Mouse (Mus musculus): ENCODE measurements at regions not wholly inside any gene's neighbourhood (a gene's known extent, or its start where the extent isn't known, plus 50 kb on each side); places are given as distances from the start of the nearest gene placed in this dataset.
"Not testable (repeated sequence)": the region's sequence is repeated elsewhere in the genome, so short reads cannot be mapped to it uniquely, and the experiment has no call there.

DNA sequence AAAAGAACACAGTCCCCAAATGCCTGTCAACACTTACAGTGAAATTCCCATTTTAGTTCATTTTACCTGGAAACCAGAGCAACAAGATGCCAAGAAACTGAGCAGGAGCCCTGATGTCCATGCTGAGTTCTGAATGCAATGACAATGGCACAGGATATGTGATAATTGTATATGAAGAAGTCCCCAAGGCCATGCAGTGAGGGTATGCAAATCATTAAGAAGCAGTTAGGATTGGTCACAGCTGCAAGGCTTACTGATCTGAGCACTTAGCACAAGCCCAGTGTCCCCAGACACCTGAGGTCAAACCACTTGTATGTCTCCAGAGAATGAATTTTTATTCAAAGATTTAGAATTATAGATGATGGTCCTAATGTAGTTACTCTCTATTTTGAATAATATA is 419.0 kb upstream of the Tacstd2 start:
- not testable (repeated sequence) for H3K4me3 ChIP-seq (ENCODE audit: low read depth, low read length); DNase-seq (ENCODE audit: low spot score); H3K9me3 ChIP-seq (ENCODE audit: control insufficient read depth, low read length); H3K4me2 ChIP-seq (replicated peaks; ENCODE audit: low read depth, low read length); H3K27ac ChIP-seq (ENCODE audit: low read depth, low read length); H3K4me1 ChIP-seq (replicated peaks; ENCODE audit: control insufficient read depth, insufficient read depth, low read length); H3K36me3 ChIP-seq (ENCODE audit: control insufficient read depth, insufficient read depth, low read length); H3K27me3 ChIP-seq (ENCODE audit: control insufficient read depth, insufficient read depth, low read length); H3K9ac ChIP-seq (ENCODE audit: low read depth, low read length)
- peak; percentile 53; the same call in 1 of the 2 replicates for ATAC-seq (ENCODE audit: low FRiP score)

DNA sequence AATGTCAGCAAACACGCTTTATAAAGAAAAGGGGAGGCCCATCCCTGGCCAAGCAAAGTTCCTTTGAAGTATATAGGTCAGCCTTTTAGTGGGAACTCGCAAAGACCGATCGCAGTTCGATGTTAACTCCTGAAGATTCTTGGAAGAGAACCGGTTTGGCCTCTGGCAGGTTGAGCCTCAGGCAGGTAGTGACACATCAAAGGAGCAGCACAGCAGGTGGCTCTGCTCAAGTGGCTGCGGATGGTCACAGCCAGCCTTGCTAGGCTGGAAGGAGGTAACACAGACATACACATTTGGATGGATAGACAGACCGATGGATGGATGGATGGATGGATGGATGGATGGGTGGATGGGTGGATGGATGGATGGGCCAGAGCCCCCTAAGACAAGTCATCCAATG is 395.9 kb upstream of the Tacstd2 start:
- not testable (repeated sequence) for H3K4me1 ChIP-seq (replicated peaks; ENCODE audit: control insufficient read depth, insufficient read depth, low read length); H3K4me3 ChIP-seq (ENCODE audit: low read depth, low read length); H3K4me2 ChIP-seq (replicated peaks; ENCODE audit: low read depth, low read length); H3K36me3 ChIP-seq (ENCODE audit: control insufficient read depth, insufficient read depth, low read length); H3K9ac ChIP-seq (ENCODE audit: low read depth, low read length); DNase-seq (ENCODE audit: low spot score); H3K27ac ChIP-seq (ENCODE audit: low read depth, low read length); H3K27me3 ChIP-seq (ENCODE audit: control insufficient read depth, insufficient read depth, low read length); ATAC-seq (ENCODE audit: low FRiP score); H3K9me3 ChIP-seq (ENCODE audit: control insufficient read depth, low read length)
- 44% methylated on average over 8 of the region's 8 CpGs for WGBS

DNA sequence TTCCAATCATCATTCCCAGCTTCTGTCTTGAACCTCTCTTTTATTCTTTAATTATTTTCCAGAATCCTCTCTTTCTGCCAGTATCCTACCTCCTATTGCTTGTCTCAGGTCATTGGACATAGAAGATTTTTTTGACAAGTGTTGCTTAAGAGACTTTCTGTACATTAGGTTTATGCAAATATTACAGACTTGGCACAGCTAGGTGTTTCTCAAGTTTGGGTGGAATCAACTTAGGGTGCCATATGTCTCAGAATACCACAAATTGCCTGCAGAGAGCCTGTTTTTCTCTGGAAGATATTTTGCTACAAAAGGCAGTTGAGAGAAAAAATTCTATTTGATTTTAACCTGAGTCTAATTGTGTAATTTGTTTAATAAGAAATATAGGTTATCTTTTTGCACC is 386.9 kb upstream of the Tacstd2 start:
- H3K4me1 ChIP-seq (replicated peaks; ENCODE audit: control insufficient read depth, insufficient read depth, low read length) = no peaks in the 10 kb centered on the region
- DNase-seq (ENCODE audit: low spot score) = no peak
- no peaks in the 10 kb centered on the region for H3K36me3 ChIP-seq (ENCODE audit: control insufficient read depth, insufficient read depth, low read length)
- no peak overlapping the region for H3K27ac ChIP-seq (ENCODE audit: low read depth, low read length)
- no peaks in the 10 kb centered on the region for H3K9me3 ChIP-seq (ENCODE audit: control insufficient read depth, low read length)
- H3K4me2 ChIP-seq (replicated peaks; ENCODE audit: low read depth, low read length) = no peak overlapping the region
- no peak for ATAC-seq (ENCODE audit: low FRiP score)
- no peak overlapping the region for H3K4me3 ChIP-seq (ENCODE audit: low read depth, low read length)
- H3K9ac ChIP-seq (ENCODE audit: low read depth, low read length) = no peak overlapping the region
- H3K27me3 ChIP-seq (ENCODE audit: control insufficient read depth, insufficient read depth, low read length) = no peaks in the 10 kb centered on the region

DNA sequence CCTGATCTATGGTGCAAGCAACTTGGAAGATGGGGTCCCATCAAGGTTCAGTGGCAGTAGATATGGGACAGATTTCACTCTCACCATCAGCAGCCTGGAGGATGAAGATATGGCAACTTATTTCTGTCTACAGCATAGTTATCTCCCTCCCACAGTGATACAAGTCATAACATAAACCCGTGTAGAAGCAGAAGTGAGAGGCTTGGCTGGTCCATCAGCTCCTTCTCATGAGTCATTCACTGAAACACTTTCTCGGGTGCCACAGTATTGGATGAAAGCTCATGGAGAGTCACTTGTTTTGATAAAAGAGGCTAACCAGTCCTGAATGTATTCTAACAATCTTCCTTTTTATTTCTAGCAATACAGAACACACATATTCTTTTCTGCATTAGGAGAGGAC is 378.3 kb upstream of the Tacstd2 start:
- no peak overlapping the region for H3K9ac ChIP-seq (ENCODE audit: low read depth, low read length)
- H3K36me3 ChIP-seq (ENCODE audit: control insufficient read depth, insufficient read depth, low read length) = no peaks in the 10 kb centered on the region
- H3K27ac ChIP-seq (ENCODE audit: low read depth, low read length) = no peak overlapping the region
- ATAC-seq (ENCODE audit: low FRiP score) = no peak
- no peaks in the 10 kb centered on the region for H3K27me3 ChIP-seq (ENCODE audit: control insufficient read depth, insufficient read depth, low read length)
- 74% methylated on average over 2 of the region's 2 CpGs for WGBS
- no peak overlapping the region for H3K4me3 ChIP-seq (ENCODE audit: low read depth, low read length)
- DNase-seq (ENCODE audit: low spot score) = no peak
- no peaks in the 10 kb centered on the region for H3K4me1 ChIP-seq (replicated peaks; ENCODE audit: control insufficient read depth, insufficient read depth, low read length)
- no peak overlapping the region for H3K4me2 ChIP-seq (replicated peaks; ENCODE audit: low read depth, low read length)
- H3K9me3 ChIP-seq (ENCODE audit: control insufficient read depth, low read length) = no peaks in the 10 kb centered on the region

DNA sequence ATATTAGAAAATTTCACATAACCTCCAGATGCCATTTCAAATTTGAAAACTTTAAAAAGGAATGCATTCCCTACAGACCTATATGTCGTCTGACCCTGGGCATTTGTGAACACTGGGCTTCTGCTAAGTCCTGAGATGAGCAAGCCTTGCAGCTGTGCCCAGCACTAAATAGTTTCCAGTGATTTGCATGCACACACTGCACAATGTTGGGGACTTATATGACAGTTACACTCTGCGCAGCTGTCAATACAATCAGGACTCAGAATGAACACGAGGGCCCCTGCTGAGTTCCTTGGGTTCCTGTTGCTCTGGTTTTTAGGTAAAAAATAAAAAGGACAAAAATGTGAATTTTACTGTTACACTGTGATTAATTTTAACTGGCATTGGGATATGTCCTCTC is 377.7 kb upstream of the Tacstd2 start:
- Histone ChIP-seq H3K27me3 (ENCODE audit: control insufficient read depth, insufficient read depth, low read length) (no peaks in the 10 kb centered on the region), H3K36me3 (ENCODE audit: control insufficient read depth, insufficient read depth, low read length) (no peaks in the 10 kb centered on the region), H3K4me3 (ENCODE audit: low read depth, low read length) (no peak overlapping the region), H3K4me2 (replicated peaks; ENCODE audit: low read depth, low read length) (no peak overlapping the region), H3K9ac (ENCODE audit: low read depth, low read length) (no peak overlapping the region), H3K9me3 (ENCODE audit: control insufficient read depth, low read length) (no peaks in the 10 kb centered on the region), H3K27ac (ENCODE audit: low read depth, low read length) (no peak overlapping the region), H3K4me1 (replicated peaks; ENCODE audit: control insufficient read depth, insufficient read depth, low read length) (no peaks in the 10 kb centered on the region)
- WGBS = 79% methylated on average over 3 of the region's 3 CpGs
- no peak for ATAC-seq (ENCODE audit: low FRiP score)
- no peak for DNase-seq (ENCODE audit: low spot score)

DNA sequence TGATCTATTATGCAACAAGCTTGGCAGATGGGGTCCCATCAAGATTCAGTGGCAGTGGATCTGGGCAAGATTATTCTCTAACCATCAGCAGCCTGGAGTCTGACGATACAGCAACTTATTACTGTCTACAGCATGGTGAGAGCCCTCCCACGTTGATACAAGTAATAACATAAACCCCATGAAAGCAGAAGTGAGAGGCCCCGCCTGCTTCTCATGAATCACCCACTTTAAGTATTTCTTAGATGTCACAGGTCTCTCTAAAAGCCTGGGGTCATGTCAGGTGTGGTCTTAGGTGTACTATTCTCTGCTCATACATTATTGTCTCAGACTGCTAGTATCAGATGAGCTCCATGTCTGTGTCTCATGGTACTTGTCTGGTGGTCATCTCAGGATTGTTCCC is 360.9 kb upstream of the Tacstd2 start:
- Histone ChIP-seq H3K4me3 (ENCODE audit: low read depth, low read length) (no peak overlapping the region), H3K4me2 (replicated peaks; ENCODE audit: low read depth, low read length) (no peak overlapping the region), H3K36me3 (ENCODE audit: control insufficient read depth, insufficient read depth, low read length) (no peaks in the 10 kb centered on the region), H3K27ac (ENCODE audit: low read depth, low read length) (no peak overlapping the region), H3K27me3 (ENCODE audit: control insufficient read depth, insufficient read depth, low read length) (no peaks in the 10 kb centered on the region), H3K9me3 (ENCODE audit: control insufficient read depth, low read length) (no peaks in the 10 kb centered on the region), H3K9ac (ENCODE audit: low read depth, low read length) (no peak overlapping the region), H3K4me1 (replicated peaks; ENCODE audit: control insufficient read depth, insufficient read depth, low read length) (no peaks in the 10 kb centered on the region)
- DNase-seq (ENCODE audit: low spot score) (no peak), ATAC-seq (ENCODE audit: low FRiP score) (no peak)
- WGBS = 81% methylated on average over 3 of the region's 3 CpGs

DNA sequence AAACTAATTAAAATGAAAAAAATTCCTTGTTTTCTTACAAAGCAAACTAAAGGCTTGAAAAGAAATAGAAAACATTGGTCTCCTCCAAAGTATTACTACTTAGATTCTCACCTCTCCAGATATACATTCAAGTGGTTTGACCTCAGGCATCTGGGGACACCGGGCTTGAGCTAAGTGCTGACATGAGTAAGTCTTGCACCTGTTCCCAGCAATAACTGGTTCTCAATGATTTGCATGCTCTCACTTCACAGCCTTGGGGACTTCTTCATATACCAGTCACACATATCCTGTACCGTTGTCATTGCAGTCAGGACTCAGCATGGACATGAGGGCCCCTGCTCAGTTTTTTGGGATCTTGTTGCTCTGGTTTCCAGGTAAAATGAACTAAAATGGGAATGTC is 360.3 kb upstream of the Tacstd2 start:
- no peaks in the 10 kb centered on the region for H3K9me3 ChIP-seq (ENCODE audit: control insufficient read depth, low read length)
- no peaks in the 10 kb centered on the region for H3K4me1 ChIP-seq (replicated peaks; ENCODE audit: control insufficient read depth, insufficient read depth, low read length)
- H3K27me3 ChIP-seq (ENCODE audit: control insufficient read depth, insufficient read depth, low read length) = no peaks in the 10 kb centered on the region
- WGBS = 96% methylated on average over 2 of the region's 2 CpGs
- H3K27ac ChIP-seq (ENCODE audit: low read depth, low read length) = no peak overlapping the region
- no peak overlapping the region for H3K4me2 ChIP-seq (replicated peaks; ENCODE audit: low read depth, low read length)
- no peak overlapping the region for H3K4me3 ChIP-seq (ENCODE audit: low read depth, low read length)
- H3K9ac ChIP-seq (ENCODE audit: low read depth, low read length) = no peak overlapping the region
- DNase-seq (ENCODE audit: low spot score) = no peak
- no peaks in the 10 kb centered on the region for H3K36me3 ChIP-seq (ENCODE audit: control insufficient read depth, insufficient read depth, low read length)
- no peak for ATAC-seq (ENCODE audit: low FRiP score)

DNA sequence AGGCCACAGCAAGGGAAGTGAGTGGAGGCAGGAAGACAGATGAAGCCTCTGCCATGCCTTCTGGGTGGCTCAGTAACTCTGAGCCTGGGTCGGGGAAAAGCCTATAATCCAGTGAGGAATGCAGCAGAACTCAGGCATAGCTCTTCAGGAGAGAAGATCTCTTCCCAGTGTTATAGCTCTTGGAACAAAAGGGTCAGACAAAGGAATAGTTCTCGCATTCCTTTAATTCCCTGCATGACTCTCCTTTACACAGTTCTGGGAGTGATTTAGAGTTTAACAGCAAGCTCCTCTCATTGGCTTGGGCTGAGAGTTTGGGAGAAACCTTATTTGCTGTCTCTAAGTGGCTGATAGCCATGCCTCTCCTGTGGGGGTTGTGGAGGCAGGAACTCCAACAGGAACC is 352.0 kb upstream of the Tacstd2 start:
- Histone ChIP-seq H3K4me3 (ENCODE audit: low read depth, low read length) (no peak overlapping the region), H3K4me2 (replicated peaks; ENCODE audit: low read depth, low read length) (no peak overlapping the region), H3K27ac (ENCODE audit: low read depth, low read length) (no peak overlapping the region), H3K27me3 (ENCODE audit: control insufficient read depth, insufficient read depth, low read length) (no peaks in the 10 kb centered on the region), H3K9me3 (ENCODE audit: control insufficient read depth, low read length) (no peaks in the 10 kb centered on the region), H3K9ac (ENCODE audit: low read depth, low read length) (no peak overlapping the region), H3K36me3 (ENCODE audit: control insufficient read depth, insufficient read depth, low read length) (no peaks in the 10 kb centered on the region), H3K4me1 (replicated peaks; ENCODE audit: control insufficient read depth, insufficient read depth, low read length) (no peaks in the 10 kb centered on the region)
- 63% methylated on average over 2 of the region's 2 CpGs for WGBS
- DNase-seq (ENCODE audit: low spot score) = no peak
- no peak for ATAC-seq (ENCODE audit: low FRiP score)

DNA sequence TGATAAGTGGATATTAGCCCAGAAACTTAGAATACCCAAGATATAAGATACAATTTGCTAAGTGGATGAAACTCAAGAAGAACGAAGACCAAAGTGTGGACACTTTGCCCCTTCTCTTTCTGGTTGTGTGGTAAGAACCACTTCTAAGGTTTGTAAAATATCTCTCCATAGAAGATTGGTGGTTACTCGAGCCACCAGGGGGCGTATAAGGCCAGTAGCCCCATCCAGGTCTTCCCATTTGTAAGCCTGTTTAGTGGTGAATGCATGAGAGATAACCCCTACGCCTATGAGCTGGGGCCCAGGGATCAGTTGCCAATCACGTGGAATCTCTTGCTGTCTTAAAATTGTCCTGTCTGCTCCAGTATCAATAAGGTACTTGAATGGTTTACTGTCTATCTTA is 349.3 kb upstream of the Tacstd2 start:
- ATAC-seq (ENCODE audit: low FRiP score) = no peak

More for the DNA sequence above, 349.3 kb upstream of the Tacstd2 start:
- Histone ChIP-seq H3K9ac (ENCODE audit: low read depth, low read length) (no peak overlapping the region), H3K9me3 (ENCODE audit: control insufficient read depth, low read length) (no peaks in the 10 kb centered on the region), H3K36me3 (ENCODE audit: control insufficient read depth, insufficient read depth, low read length) (no peaks in the 10 kb centered on the region), H3K4me2 (replicated peaks; ENCODE audit: low read depth, low read length) (no peak overlapping the region), H3K4me3 (ENCODE audit: low read depth, low read length) (no peak overlapping the region), H3K4me1 (replicated peaks; ENCODE audit: control insufficient read depth, insufficient read depth, low read length) (no peaks in the 10 kb centered on the region), H3K27ac (ENCODE audit: low read depth, low read length) (no peak overlapping the region), H3K27me3 (ENCODE audit: control insufficient read depth, insufficient read depth, low read length) (no peaks in the 10 kb centered on the region)
- 86% methylated on average over 5 of the region's 5 CpGs for WGBS
- no peak for DNase-seq (ENCODE audit: low spot score)

Data from hindbrain, embryonic 11.5 days (tissue).